Mouse (Mus musculus) left cerebral cortex, adult 9 months (tissue): ENCODE measurements around the gene Auts2.

ENCODE experiments used
- DNase-seq, 2 experiments: peaks; one replicate each; pipeline ENCODE4 v3.0.0; 2022; ENCODE audit warnings: low spot score in 2 of 2

Gene Auts2

GRCm38 (mm10) chr5:131812483-131813063, 730.6 kb downstream of the Auts2 start:
- DNase-seq = peak in 1 of 2 experiments; percentile 47

GRCm38 (mm10) chr5:131806350-131806749, 736.8 kb downstream of the Auts2 start:
- DNase-seq = no peak

- no peak for DNase-seq
These were observed 737.9 kb downstream of the Auts2 start for GRCm38 (mm10) chr5:131805277-131805676.

GRCm38 (mm10) chr5:131803609-131804008, 739.5 kb downstream of the Auts2 start:
- no peak for DNase-seq

GRCm38 (mm10) chr5:131802340-131803036, 740.7 kb downstream of the Auts2 start:
- no peak for DNase-seq

GRCm38 (mm10) chr5:131801924-131802323, 741.2 kb downstream of the Auts2 start:
- no peak for DNase-seq

- DNase-seq = no peak
These were observed 744.8 kb downstream of the Auts2 start for GRCm38 (mm10) chr5:131798373-131798772.

GRCm38 (mm10) chr5:131797044-131797443, 746.1 kb downstream of the Auts2 start:
- DNase-seq = no peak

GRCm38 (mm10) chr5:131794411-131795133, 748.6 kb downstream of the Auts2 start:
- DNase-seq = peak; percentile 38 to 79

GRCm38 (mm10) chr5:131789601-131790000, 753.5 kb downstream of the Auts2 start:
- DNase-seq = no peak

GRCm38 (mm10) chr5:131788008-131788407, 755.1 kb downstream of the Auts2 start:
- no peak for DNase-seq

- peak in 1 of 2 experiments; percentile 39 for DNase-seq
These were observed 759.9 kb downstream of the Auts2 start for GRCm38 (mm10) chr5:131783241-131783640.

- DNase-seq = no peak
These were observed 762.1 kb downstream of the Auts2 start for GRCm38 (mm10) chr5:131781063-131781462.

GRCm38 (mm10) chr5:131779171-131779570, 764.0 kb downstream of the Auts2 start:
- no peak for DNase-seq

- no peak for DNase-seq
These were observed 767.5 kb downstream of the Auts2 start for GRCm38 (mm10) chr5:131775672-131776071.

- no peak for DNase-seq
These were observed 767.9 kb downstream of the Auts2 start for GRCm38 (mm10) chr5:131775222-131775621.

GRCm38 (mm10) chr5:131774792-131775191, 768.4 kb downstream of the Auts2 start:
- no peak for DNase-seq

GRCm38 (mm10) chr5:131772616-131773015, 770.5 kb downstream of the Auts2 start:
- DNase-seq = no peak

GRCm38 (mm10) chr5:131769273-131769672, 773.9 kb downstream of the Auts2 start:
- no peak for DNase-seq

GRCm38 (mm10) chr5:131767699-131768264, 775.4 kb downstream of the Auts2 start:
- DNase-seq = peak; percentile 16 to 31

- DNase-seq = peak; percentile 75 to 82
These were observed 776.0 kb downstream of the Auts2 start for GRCm38 (mm10) chr5:131767176-131767575.

- no peak for DNase-seq
These were observed 783.7 kb downstream of the Auts2 start for GRCm38 (mm10) chr5:131759432-131759831.
